Mouse (Mus musculus) liver, embryonic 11.5 days (tissue): ENCODE data around the gene Serpinb6c. TPM values are rescaled to one million over a fixed set of nuclear protein-coding genes. Genes with fewer than 3 reads are reported as not detected.
"Not testable (repeated sequence)": the region's sequence is repeated elsewhere in the genome, so short reads cannot be mapped to it uniquely, and the experiment has no call there.

Experiments
- ATAC-seq: fragments of 200-750 bp; cut with Nextera tagmentation; replicated peaks from 2 replicates; pipeline ENCODE4 v1.8.0; 2017; ENCODE audit warnings: moderate number of reproducible peaks, mild to moderate bottlenecking, moderate TSS enrichment, moderate library complexity; ENCODE audit not compliant: low FRiP score
- DNase-seq: peaks from one replicate; pipeline ENCODE4 v3.0.0-alpha.2; 2017; ENCODE audit warnings: low spot score
- H3K27ac ChIP-seq: fragments of 300-500 bp; sonication (generic); 2 replicates; pipeline ENCODE4 v1.5.1; 2014; ENCODE audit warnings: mild to moderate bottlenecking, low read depth, low read length, control low read depth
- H3K27me3 ChIP-seq: fragments of 300-500 bp; sonication (generic); replicated peaks from 2 replicates; pipeline ENCODE4 v1.6.1; 2014; ENCODE audit warnings: low read length, mixed read lengths; ENCODE audit not compliant: control insufficient read depth, insufficient read depth
- H3K36me3 ChIP-seq: fragments of 300-500 bp; sonication (generic); 2 replicates; pipeline ENCODE4 v1.6.1; 2014; ENCODE audit warnings: mild to moderate bottlenecking, low read length, moderate library complexity, mixed read lengths; ENCODE audit not compliant: control insufficient read depth, insufficient read depth
- H3K4me1 ChIP-seq: fragments of 300-500 bp; sonication (generic); replicated peaks from 2 replicates; pipeline ENCODE4 v1.6.1; 2014; ENCODE audit warnings: low read length, mixed read lengths; ENCODE audit not compliant: control insufficient read depth, insufficient read depth
- H3K4me2 ChIP-seq: fragments of 300-500 bp; sonication (generic); 2 replicates; pipeline ENCODE4 v1.6.1; 2014; ENCODE audit warnings: mild to moderate bottlenecking, control low read depth, moderate library complexity
- H3K4me3 ChIP-seq: fragments of 300-500 bp; sonication (generic); 2 replicates; pipeline ENCODE4 v1.5.1; 2014; ENCODE audit warnings: low read depth, low read length, control low read depth
- H3K9ac ChIP-seq: fragments of 300-500 bp; sonication (generic); 2 replicates; pipeline ENCODE4 v1.6.1; 2014; ENCODE audit warnings: low read depth, low read length, control low read depth
- H3K9me3 ChIP-seq: fragments of 300-500 bp; sonication (generic); 2 replicates; pipeline ENCODE4 v1.6.1; 2016; ENCODE audit warnings: low read length, inconsistent platforms, mixed read lengths; ENCODE audit not compliant: control insufficient read depth
- WGBS: fragments of 180-500 bp; shearing (Covaris S2); extraction: QIAGEN DNeasy Blood & Tissue Kit; methylation state at CpG from one replicate; pipeline ENCODE4 v1.1.7; 2014; 5-methylcytosine and 5-hydroxymethylcytosine counted together
- polyA plus RNA-seq: library from polyadenylated mRNA; unstranded; fragments of >200 nt; fragmentation: Nextera tagmentation; extraction: Ambion mirVana; gene quantifications from 2 replicates; pipeline ENCODE4 v1.2.1, GENCODE M21; 2014

Gene Serpinb6c
- polyA plus RNA-seq: not detected in 2 replicates

GRCm38 (mm10) chr13:33905176-33905954, at the start of gene Serpinb6c:
Serpinb6c (minus strand) TSS chr13:33905708.
- ATAC-seq: no peak
- Histone ChIP-seq H3K27me3 (no peaks in the 10 kb centered on the region), H3K36me3 (no peaks in the 10 kb centered on the region), H3K9ac (no peak within 1 kb of the TSS), H3K4me2 (no peak within 1 kb of the TSS), H3K9me3 (no peaks in the 10 kb centered on the region), H3K27ac (no peak within 1 kb of the TSS), H3K4me3 (no peak within 1 kb of the TSS), H3K4me1 (no peaks in the 10 kb centered on the region)
- WGBS: 75% methylated on average over 18 of the region's 18 CpGs
- no peak for DNase-seq

DNA sequence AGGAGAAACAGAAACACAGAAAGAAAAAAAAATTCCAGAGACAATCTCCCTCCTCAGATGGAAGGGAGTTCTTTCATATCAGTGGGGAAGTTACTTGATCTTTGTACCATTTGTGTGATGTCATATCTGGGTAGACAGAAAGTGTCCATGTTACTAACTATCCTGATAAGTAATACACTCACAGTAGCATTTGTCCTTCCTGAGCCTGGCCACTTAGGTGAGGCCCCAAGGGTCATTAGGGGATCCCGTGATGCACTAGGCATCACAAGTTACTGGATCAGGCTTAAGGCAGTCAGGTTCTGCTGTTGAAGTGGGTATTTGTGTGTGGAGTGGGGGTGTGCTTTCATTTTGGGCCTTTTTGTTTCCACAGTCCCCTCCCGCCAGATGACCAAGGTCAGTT, 47.4 kb upstream of the Serpinb6c start:
- ATAC-seq (no peak), DNase-seq (no peak)
- Histone ChIP-seq H3K4me1 (no peaks in the 10 kb centered on the region), H3K27me3 (no peaks in the 10 kb centered on the region), H3K4me3 (no peak overlapping the region), H3K9me3 (no peaks in the 10 kb centered on the region), H3K27ac (no peak overlapping the region), H3K9ac (no peak overlapping the region), H3K4me2 (no peak overlapping the region), H3K36me3 (no peaks in the 10 kb centered on the region)
- WGBS: 84% methylated on average over 2 of the region's 2 CpGs

DNA sequence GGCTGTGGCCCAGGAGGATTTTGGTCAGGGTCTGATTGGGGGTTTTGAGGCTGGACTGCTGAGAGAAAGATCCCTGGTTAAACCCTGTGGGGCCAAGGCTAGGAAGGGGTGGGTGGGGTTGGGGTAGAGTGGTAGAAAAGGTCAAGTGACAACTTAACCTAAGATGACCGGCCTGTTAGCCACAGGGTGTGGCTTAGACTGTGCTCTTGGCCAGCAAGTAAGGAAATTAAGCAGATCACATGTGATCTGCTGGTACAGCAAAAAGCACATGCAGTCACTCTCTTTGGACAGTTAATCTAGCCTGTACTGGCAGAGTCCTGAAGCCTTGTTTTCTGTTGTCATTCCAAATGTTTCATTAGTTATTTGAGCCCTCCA, 46.6 kb upstream of the Serpinb6c start:
- Histone ChIP-seq H3K4me1 (no peaks in the 10 kb centered on the region), H3K36me3 (no peaks in the 10 kb centered on the region), H3K4me3 (no peak overlapping the region), H3K27ac (no peak overlapping the region), H3K9me3 (no peaks in the 10 kb centered on the region), H3K4me2 (no peak overlapping the region), H3K9ac (no peak overlapping the region), H3K27me3 (no peaks in the 10 kb centered on the region)
- DNase-seq (no peak), ATAC-seq (no peak)
- 55% methylated on average over 1 of the region's 1 CpGs for WGBS

- ATAC-seq: no peak
- 77% methylated on average over 4 of the region's 4 CpGs for WGBS
- H3K27me3 ChIP-seq: no peaks in the 10 kb centered on the region
- DNase-seq: no peak
- no peak overlapping the region for H3K4me3 ChIP-seq
- H3K4me1 ChIP-seq: no peaks in the 10 kb centered on the region
- H3K4me2 ChIP-seq: no peak overlapping the region
- no peak overlapping the region for H3K27ac ChIP-seq
- no peaks in the 10 kb centered on the region for H3K9me3 ChIP-seq
- no peak overlapping the region for H3K9ac ChIP-seq
- no peaks in the 10 kb centered on the region for H3K36me3 ChIP-seq
Observed at GRCm38 (mm10) chr13:33951308-33952074, 46.0 kb upstream of the Serpinb6c start.

DNA sequence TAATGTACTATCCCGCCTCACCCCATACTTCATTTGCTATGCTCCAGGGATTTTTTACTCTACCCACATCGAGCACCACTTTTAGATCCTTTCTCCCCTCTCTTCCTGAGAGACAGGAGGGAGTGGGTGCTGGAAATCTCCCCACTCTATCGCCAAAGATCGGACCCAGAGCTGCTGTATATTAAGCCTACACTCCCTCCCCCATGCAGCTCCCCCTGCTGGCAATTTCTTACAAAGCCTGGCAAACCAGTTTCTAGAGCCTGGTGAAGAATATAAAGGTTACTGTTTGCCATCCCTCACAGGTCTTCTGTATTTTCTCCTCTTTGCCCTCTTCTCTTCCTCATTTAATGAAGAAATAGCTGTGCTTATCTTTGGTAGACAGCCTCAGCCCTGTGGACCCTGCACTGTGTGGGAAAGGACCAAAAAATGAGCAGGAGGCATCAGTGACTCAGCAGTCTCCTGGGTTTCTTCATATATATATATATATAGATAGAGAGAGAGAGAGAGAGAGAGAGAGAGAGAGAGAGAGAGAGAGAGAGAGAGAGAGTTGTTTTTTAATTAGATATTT, 36.8 kb upstream of the Serpinb6c start:
- Histone ChIP-seq H3K27me3 (no peaks in the 10 kb centered on the region), H3K4me1 (no peaks in the 10 kb centered on the region), H3K27ac (no peak overlapping the region), H3K36me3 (no peaks in the 10 kb centered on the region), H3K9me3 (no peaks in the 10 kb centered on the region), H3K4me2 (no peak overlapping the region), H3K4me3 (no peak overlapping the region), H3K9ac (no peak overlapping the region)
- WGBS: 41% methylated on average over 4 of the region's 4 CpGs
- ATAC-seq (peak; percentile 53; the same call in 1 of the 2 replicates), DNase-seq (no peak)

DNA sequence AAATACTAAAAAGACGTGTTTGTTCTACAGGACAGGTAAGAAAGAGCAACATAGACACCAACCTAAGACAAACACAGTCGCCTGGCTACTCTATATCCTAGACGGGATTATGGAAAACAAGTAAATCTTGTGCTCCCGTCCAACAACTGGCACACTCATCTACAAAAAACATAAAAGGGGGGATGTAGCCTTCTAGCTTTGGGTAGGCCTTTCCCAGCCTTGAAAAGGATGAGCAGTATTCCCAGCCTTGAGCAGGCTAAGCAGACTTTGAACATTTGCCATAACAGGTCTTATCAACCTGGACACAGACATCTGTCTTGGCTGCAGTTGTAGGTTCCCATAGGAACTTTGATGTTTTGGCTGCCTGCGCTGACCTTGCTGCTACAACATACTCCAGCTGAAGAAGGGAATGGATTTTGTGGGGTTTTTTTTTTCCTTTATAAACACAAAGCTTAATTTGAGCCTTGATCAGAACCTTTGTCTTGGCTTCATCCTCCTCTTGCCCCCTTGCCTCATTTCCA, 35.8 kb upstream of the Serpinb6c start:
- Histone ChIP-seq H3K27ac (no peak overlapping the region), H3K4me1 (no peaks in the 10 kb centered on the region), H3K9me3 (no peaks in the 10 kb centered on the region), H3K4me2 (no peak overlapping the region), H3K27me3 (no peaks in the 10 kb centered on the region), H3K36me3 (no peaks in the 10 kb centered on the region), H3K9ac (no peak overlapping the region), H3K4me3 (no peak overlapping the region)
- WGBS: 85% methylated on average over 5 of the region's 5 CpGs
- no peak for DNase-seq
- no peak for ATAC-seq

DNA sequence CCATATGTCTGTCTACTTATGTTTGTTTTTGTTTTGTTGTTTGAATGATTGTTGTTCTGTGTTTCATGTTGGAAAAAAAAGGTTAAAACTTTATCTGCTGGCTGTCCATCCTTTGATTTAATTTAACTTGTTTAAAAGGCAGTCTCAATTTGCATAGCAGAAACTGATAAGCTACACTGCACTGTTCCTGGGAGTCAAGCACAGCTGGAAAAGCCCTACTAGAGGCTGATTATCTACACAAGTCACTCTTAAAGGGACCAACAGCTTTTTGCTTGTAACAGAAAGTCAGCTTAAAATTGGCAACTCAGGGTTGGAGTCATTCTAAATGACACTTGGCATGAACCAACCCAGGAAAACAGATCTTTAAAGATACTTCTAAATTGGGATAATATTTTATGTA, 32.1 kb upstream of the Serpinb6c start:
- not testable (repeated sequence) for H3K4me3 ChIP-seq, H3K4me2 ChIP-seq, H3K36me3 ChIP-seq, H3K4me1 ChIP-seq, DNase-seq, H3K9me3 ChIP-seq, ATAC-seq, H3K9ac ChIP-seq, H3K27ac ChIP-seq, H3K27me3 ChIP-seq

DNA sequence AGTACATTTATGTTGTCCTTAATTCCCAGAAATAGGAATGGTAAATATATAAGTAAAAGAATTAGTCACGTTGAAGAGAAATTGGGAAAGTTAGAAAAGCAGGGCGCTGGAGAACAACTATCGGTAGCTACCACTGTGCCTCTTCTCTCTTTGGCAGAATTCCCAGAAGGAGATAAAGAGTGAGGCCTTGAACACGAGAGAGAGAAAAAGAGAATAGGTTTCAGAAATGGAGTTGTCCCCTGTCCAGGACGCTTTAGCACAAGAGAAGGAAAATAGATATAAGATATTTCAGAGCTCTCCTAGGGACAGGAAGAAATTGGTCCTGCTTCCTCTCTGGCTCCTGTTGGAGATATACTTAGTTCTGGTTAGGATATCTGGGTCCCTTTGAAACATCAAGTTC, 31.6 kb upstream of the Serpinb6c start:
- ATAC-seq: no peak
- 71% methylated on average over 5 of the region's 5 CpGs for WGBS
- H3K4me2 ChIP-seq: no peak overlapping the region
- no peak for DNase-seq
- no peaks in the 10 kb centered on the region for H3K9me3 ChIP-seq
- H3K4me3 ChIP-seq: no peak overlapping the region
- no peaks in the 10 kb centered on the region for H3K36me3 ChIP-seq
- H3K4me1 ChIP-seq: no peaks in the 10 kb centered on the region; the same call in 1 of the 2 replicates
- H3K9ac ChIP-seq: no peak overlapping the region
- no peaks in the 10 kb centered on the region for H3K27me3 ChIP-seq
- no peak overlapping the region for H3K27ac ChIP-seq
